Mouse (Mus musculus) limb, embryonic 11.5 days (tissue): ENCODE data around the gene Car2. TPM values are rescaled to one million over a fixed set of nuclear protein-coding genes. Genes with fewer than 3 reads are reported as not detected.

Experiments
- ATAC-seq: fragments of 200-750 bp; cut with Nextera tagmentation; 2 replicates; pipeline ENCODE4 v1.8.0; 2017; ENCODE audit warnings: low read depth; ENCODE audit not compliant: insufficient number of reproducible peaks, low FRiP score, low TSS enrichment
- DNase-seq: peaks from one replicate; pipeline ENCODE4 v3.0.0-alpha.2; 2015; ENCODE audit warnings: low spot score
- H3K27ac ChIP-seq: fragments of 300-500 bp; sonication (generic); replicated peaks from 2 replicates; pipeline ENCODE4 v1.5.1; 2014; ENCODE audit warnings: low read depth, mild to moderate bottlenecking, low read length
- H3K27me3 ChIP-seq: fragments of 300-500 bp; sonication (generic); 2 replicates; pipeline ENCODE4 v1.6.1; 2014; ENCODE audit warnings: mild to moderate bottlenecking, low read length, mixed read lengths; ENCODE audit not compliant: control insufficient read depth, insufficient read depth
- H3K36me3 ChIP-seq: fragments of 300-500 bp; sonication (generic); 2 replicates; pipeline ENCODE4 v1.6.1; 2014; ENCODE audit warnings: mild to moderate bottlenecking, low read length, moderate library complexity, mixed read lengths; ENCODE audit not compliant: control insufficient read depth, insufficient read depth
- H3K4me1 ChIP-seq: fragments of 300-500 bp; sonication (generic); 2 replicates; pipeline ENCODE4 v1.6.1; 2014; ENCODE audit warnings: low read length, mixed read lengths; ENCODE audit not compliant: control insufficient read depth, insufficient read depth
- H3K4me2 ChIP-seq: fragments of 300-500 bp; sonication (generic); 2 replicates; pipeline ENCODE4 v1.6.1; 2014; ENCODE audit warnings: low read depth, mild to moderate bottlenecking, moderate library complexity; ENCODE audit not compliant: severe bottlenecking
- H3K4me3 ChIP-seq: fragments of 300-500 bp; sonication (generic); 2 replicates; pipeline ENCODE4 v1.5.1; 2014; ENCODE audit warnings: low read depth, low read length
- H3K9ac ChIP-seq: fragments of 300-500 bp; sonication (generic); 2 replicates; pipeline ENCODE4 v1.6.1; 2014; ENCODE audit warnings: mild to moderate bottlenecking, low read length
- H3K9me3 ChIP-seq: fragments of 300-500 bp; sonication (generic); 2 replicates; pipeline ENCODE4 v1.6.1; 2016; ENCODE audit warnings: low read length; ENCODE audit not compliant: control insufficient read depth
- WGBS: fragments of 180-500 bp; shearing (Covaris S2); extraction: QIAGEN DNeasy Blood & Tissue Kit; methylation state at CpG from one replicate; pipeline ENCODE4 v1.1.7; 2014; 5-methylcytosine and 5-hydroxymethylcytosine counted together
- polyA plus RNA-seq: library from polyadenylated mRNA; unstranded; fragments of >200 nt; fragmentation: Nextera tagmentation; extraction: Ambion mirVana; gene quantifications from 2 replicates; pipeline ENCODE4 v1.2.1, GENCODE M21; 2014

Gene Car2
- polyA plus RNA-seq, 1 experiment from 2014 or later = 67.7 TPM

GRCm38 (mm10) chr3:14861165-14861564 lies 24.9 kb upstream of the Car2 start:
- Histone ChIP-seq H3K4me2 (no peak overlapping the region), H3K4me1 (no peaks in the 10 kb centered on the region), H3K4me3 (no peak overlapping the region), H3K27me3 (no peaks in the 10 kb centered on the region), H3K9me3 (no peaks in the 10 kb centered on the region), H3K27ac (no peak overlapping the region), H3K9ac (no peak overlapping the region), H3K36me3 (no peaks in the 10 kb centered on the region)
- ATAC-seq (no peak), DNase-seq (no peak)
- WGBS = 86% methylated on average over 1 of the region's 1 CpGs

DNA sequence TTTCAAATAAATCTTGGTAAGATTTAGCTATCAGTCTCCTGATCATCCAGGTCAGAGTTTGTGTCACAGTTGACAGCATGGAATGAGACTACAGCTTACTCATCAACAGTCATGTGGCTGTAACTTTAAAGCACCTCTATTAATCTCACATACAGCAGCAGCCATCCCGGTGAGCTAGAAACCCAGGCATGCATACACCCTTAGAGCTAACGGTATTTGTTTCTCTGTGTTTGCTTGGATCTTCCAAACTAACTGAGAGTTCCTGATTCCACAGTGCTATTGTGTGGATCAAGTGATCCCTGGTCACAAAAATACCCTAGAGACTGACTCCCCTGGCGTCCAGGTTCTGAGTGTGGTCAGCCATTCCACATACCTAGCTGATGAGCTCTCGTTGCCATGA lies 24.3 kb upstream of the Car2 start:
- DNase-seq (no peak), ATAC-seq (no peak)
- Histone ChIP-seq H3K4me2 (no peak overlapping the region), H3K4me1 (no peaks in the 10 kb centered on the region), H3K9me3 (no peaks in the 10 kb centered on the region), H3K4me3 (no peak overlapping the region), H3K36me3 (no peaks in the 10 kb centered on the region), H3K27me3 (no peaks in the 10 kb centered on the region), H3K9ac (no peak overlapping the region), H3K27ac (no peak overlapping the region)
- 48% methylated on average over 4 of the region's 4 CpGs for WGBS

GRCm38 (mm10) chr3:14862654-14863021 lies 23.4 kb upstream of the Car2 start:
- Histone ChIP-seq H3K9me3 (no peaks in the 10 kb centered on the region), H3K4me3 (peak overlapping the region; percentile 32), H3K27me3 (no peaks in the 10 kb centered on the region), H3K4me1 (no peaks in the 10 kb centered on the region), H3K27ac (no peak overlapping the region), H3K9ac (peak overlapping the region; percentile 50), H3K4me2 (peak overlapping the region; percentile 75), H3K36me3 (no peaks in the 10 kb centered on the region)
- WGBS = 0% methylated on average over 9 of the region's 9 CpGs
- peak; percentile 50 for DNase-seq
- ATAC-seq = peak; percentile 79

GRCm38 (mm10) chr3:14863022-14863711 lies 22.9 kb upstream of the Car2 start, which contains the start of gene Car3:
TSS of gene Car3 (plus strand) at chr3:14863512.
- ATAC-seq (peak; percentile 84), DNase-seq (peak; percentile 69)
- Histone ChIP-seq H3K27me3 (no peaks in the 10 kb centered on the region), H3K4me1 (no peaks in the 10 kb centered on the region), H3K9ac (peak within 1 kb of the TSS; percentile 50), H3K9me3 (no peaks in the 10 kb centered on the region), H3K36me3 (no peaks in the 10 kb centered on the region), H3K4me3 (peak within 1 kb of the TSS; percentile 32), H3K4me2 (peak within 1 kb of the TSS; percentile 75), H3K27ac (no peak within 1 kb of the TSS)
- WGBS = 2% methylated on average over 17 of the region's 18 CpGs

- H3K9me3 ChIP-seq = no peaks in the 10 kb centered on the region
- ATAC-seq = no peak
- WGBS = 100% methylated on average over 2 of the region's 2 CpGs
Observed at GRCm38 (mm10) chr3:14863922-14864321, 22.2 kb upstream of the Car2 start.

DNA sequence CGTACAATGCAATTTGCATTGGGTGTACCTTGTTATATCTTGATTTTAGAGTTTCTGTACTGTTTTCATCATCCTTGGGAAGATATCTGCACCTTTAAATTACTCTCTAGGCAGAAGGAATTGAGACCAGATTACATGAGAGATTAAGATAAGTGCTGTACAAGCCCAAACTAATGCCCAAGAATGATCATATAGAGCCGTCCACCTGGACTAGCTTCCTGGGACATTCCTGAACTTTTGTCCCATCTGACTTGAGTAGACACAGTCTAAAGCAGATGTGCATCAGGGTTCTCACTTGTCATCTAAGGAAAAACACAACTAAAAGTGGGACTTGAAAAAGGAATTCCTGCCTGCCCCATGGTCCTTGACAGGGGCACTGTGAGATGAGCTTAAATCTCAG lies 20.1 kb upstream of the Car2 start:
- no peak for ATAC-seq
- no peaks in the 10 kb centered on the region for H3K4me1 ChIP-seq

More at GRCm38 (mm10) chr3:14863922-14864321, 22.2 kb upstream of the Car2 start:
- DNase-seq = no peak
- Histone ChIP-seq H3K36me3 (no peaks in the 10 kb centered on the region), H3K27me3 (no peaks in the 10 kb centered on the region), H3K4me3 (no peak overlapping the region), H3K27ac (no peak overlapping the region), H3K4me2 (no peak overlapping the region), H3K9ac (no peak overlapping the region), H3K4me1 (no peaks in the 10 kb centered on the region)

GRCm38 (mm10) chr3:14869779-14870178 lies 16.3 kb upstream of the Car2 start:
- Histone ChIP-seq H3K4me3 (no peak overlapping the region), H3K9me3 (no peaks in the 10 kb centered on the region), H3K4me2 (no peak overlapping the region), H3K27me3 (no peaks in the 10 kb centered on the region), H3K27ac (no peak overlapping the region), H3K36me3 (no peaks in the 10 kb centered on the region), H3K9ac (no peak overlapping the region), H3K4me1 (no peaks in the 10 kb centered on the region)
- DNase-seq = peak; percentile 75
- ATAC-seq = 0 out of 2 replicates have a peak, but pooled peaks have one; percentile 14
- 27% methylated on average over 11 of the region's 11 CpGs for WGBS

More for the DNA sequence above, 20.1 kb upstream of the Car2 start:
- 80% methylated on average over 2 of the region's 2 CpGs for WGBS
- no peak overlapping the region for H3K4me3 ChIP-seq
- H3K27ac ChIP-seq = no peak overlapping the region
- H3K9ac ChIP-seq = no peak overlapping the region
- no peaks in the 10 kb centered on the region for H3K9me3 ChIP-seq
- no peaks in the 10 kb centered on the region for H3K27me3 ChIP-seq
- DNase-seq = no peak
- no peak overlapping the region for H3K4me2 ChIP-seq
- no peaks in the 10 kb centered on the region for H3K36me3 ChIP-seq

DNA sequence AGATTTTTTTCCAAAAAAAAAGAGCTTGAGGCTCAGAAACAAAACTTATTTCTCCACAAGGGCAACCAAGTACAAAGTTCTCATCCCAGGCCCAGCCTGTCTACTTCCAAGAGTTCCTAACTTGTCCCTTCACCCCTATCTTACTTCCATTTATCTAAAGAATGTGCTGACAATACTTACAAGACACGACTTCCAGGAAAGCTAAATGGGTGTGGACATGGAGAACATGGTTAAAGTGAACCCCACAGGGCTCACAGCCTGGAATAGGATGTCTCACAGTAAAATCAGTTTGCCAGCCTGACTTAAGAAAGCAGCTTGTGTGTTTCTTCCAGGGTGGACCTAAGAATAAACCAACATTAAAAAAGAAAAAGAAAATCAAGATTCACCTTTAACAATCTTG lies 15.5 kb upstream of the Car2 start:
- ATAC-seq = no peak

DNA sequence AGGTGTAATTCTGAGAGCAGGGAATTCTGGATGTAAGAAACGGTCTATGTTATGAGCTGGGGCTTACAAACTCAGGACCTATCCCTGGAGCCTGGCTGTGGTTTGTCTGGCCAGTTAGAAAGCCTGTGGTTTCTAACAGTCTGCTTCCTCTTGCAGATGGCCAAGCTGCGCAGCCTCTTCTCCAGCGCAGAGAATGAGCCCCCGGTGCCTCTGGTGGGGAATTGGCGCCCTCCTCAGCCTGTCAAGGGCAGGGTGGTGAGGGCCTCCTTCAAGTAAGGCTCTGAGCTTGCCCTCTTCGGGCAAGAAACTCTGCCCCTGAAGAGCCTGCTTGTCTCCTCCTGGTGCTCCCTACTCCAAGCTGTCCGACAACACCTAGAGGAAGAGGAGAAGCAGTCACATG lies 14.7 kb upstream of the Car2 start:
- H3K4me1 ChIP-seq = no peaks in the 10 kb centered on the region
- ATAC-seq (no peak), DNase-seq (no peak)
- whole genome bisulfite sequencing = 61% methylated on average over 7 of the region's 7 CpGs
- no peak overlapping the region for H3K27ac ChIP-seq
- no peaks in the 10 kb centered on the region for H3K9me3 ChIP-seq
- H3K9ac ChIP-seq = no peak overlapping the region
- H3K4me2 ChIP-seq = no peak overlapping the region
- no peaks in the 10 kb centered on the region for H3K27me3 ChIP-seq
- H3K4me3 ChIP-seq = no peak overlapping the region
- no peaks in the 10 kb centered on the region for H3K36me3 ChIP-seq

More for the DNA sequence above, 15.5 kb upstream of the Car2 start:
- Histone ChIP-seq H3K9me3 (no peaks in the 10 kb centered on the region), H3K4me3 (no peak overlapping the region), H3K27me3 (no peaks in the 10 kb centered on the region), H3K4me1 (no peaks in the 10 kb centered on the region), H3K9ac (no peak overlapping the region), H3K27ac (no peak overlapping the region), H3K4me2 (no peak overlapping the region), H3K36me3 (no peaks in the 10 kb centered on the region)
- no peak for DNase-seq
- 70% methylated on average over 1 of the region's 1 CpGs for WGBS
